ENCODE assay signal across 8 mouse cellular contexts in genomic region chr2:164784869-164785420, GRCm38 (mm10). TPM values are rescaled to one million over a fixed set of nuclear protein-coding genes. Genes with fewer than 3 reads are reported as not detected.
DNase-seq lines count a peak whose midpoint lies in the region; ATAC-seq and TF ChIP-seq lines count a peak whose summit lies in the region.

No protein-coding gene starts in this region.

- no peaks in the 10 kb centered on the region for H3K9me3 ChIP-seq in heart, embryonic 10.5 days
- no peaks in the 10 kb centered on the region for H3K9me3 ChIP-seq in ES-E14 (ENCODE audit: control insufficient read depth, insufficient read depth, low read depth, low read length)
- no peaks in the 10 kb centered on the region for H3K9me3 ChIP-seq in heart, postnatal 0 days (replicated peaks; ENCODE audit: control insufficient read depth, low read length)

- in situ Hi-C loops in ES-E14 (cut with MboI; ENCODE audit: low sequenced_read_pairs in 2 of 2, unreplicated experiment in 2 of 2): no loop called here

- DNase-seq in heart, embryonic 10.5 days (ENCODE audit: low spot score): peak; percentile 67
- DNase-seq in heart, postnatal 25 days (ENCODE audit: low spot score): no peak
- DNase-seq in ES-E14 (ENCODE audit: low read depth, low spot score): no peak
- no peak for DNase-seq in heart, postnatal 0 days (ENCODE audit: low spot score)
- DNase-seq in right cerebral cortex, postnatal 4 days: no peak
- no peak for DNase-seq in kidney, adult 8-10 months

- no peak overlapping the region for H3K9ac ChIP-seq in ES-E14 (ENCODE audit: insufficient read depth, low read depth, low read length, poor library complexity, severe bottlenecking)
- peak overlapping the region; percentile 77 for H3K9ac ChIP-seq in heart, postnatal 0 days (replicated peaks; ENCODE audit: low read depth, low read length)

- intact Hi-C loops in heart, postnatal 25 days (cut with DNase I): no loop called here

- peak overlapping the region; percentile 86 for H3K4me2 ChIP-seq in heart, postnatal 0 days (ENCODE audit: low read depth, low read length)

- peaks cover 31% of the 10 kb centered on the region for H3K4me1 ChIP-seq in heart, embryonic 10.5 days
- H3K4me1 ChIP-seq in ES-E14 (ENCODE audit: control insufficient read depth in 2 of 2, insufficient read depth in 2 of 2, low read length in 2 of 2, poor library complexity in 1 of 2): peaks cover 5 to 21% of the 10 kb centered on the region in 2 experiments
- H3K4me1 ChIP-seq in heart, postnatal 0 days (ENCODE audit: control insufficient read depth, insufficient read depth): peaks cover 20% of the 10 kb centered on the region

- H3K36me3 ChIP-seq in heart, embryonic 10.5 days: peaks cover 12% of the 10 kb centered on the region; the same call in 1 of the 2 replicates
- no peaks in the 10 kb centered on the region; the same call in 1 of the 2 replicates for H3K36me3 ChIP-seq in ES-E14 (ENCODE audit: control insufficient read depth, insufficient read depth, low read length, poor library complexity, severe bottlenecking)
- H3K36me3 ChIP-seq in heart, postnatal 0 days (replicated peaks; ENCODE audit: control insufficient read depth, insufficient read depth, low read length): peaks cover 9% of the 10 kb centered on the region; the same call in 1 of the 2 replicates

- WGBS in heart, embryonic 10.5 days: 15% methylated on average over 7 of the region's 7 CpGs
- WGBS in heart, postnatal 0 days: 6% methylated on average over 7 of the region's 7 CpGs

- no peaks in the 10 kb centered on the region for H3K27me3 ChIP-seq in heart, embryonic 10.5 days (ENCODE audit: insufficient read depth, poor library complexity, severe bottlenecking)
- no peaks in the 10 kb centered on the region for H3K27me3 ChIP-seq in heart, postnatal 0 days (ENCODE audit: control insufficient read depth, insufficient read depth, low read length)

- no peak for ATAC-seq in heart, postnatal 0 days (ENCODE audit: insufficient read depth, low read depth)
- ATAC-seq in megakaryocyte-erythroid progenitor cell, adult 5-6 weeks (replicated peaks; ENCODE audit: low FRiP score, low TSS enrichment, poor library complexity, severe bottlenecking): peak; percentile 48
- ATAC-seq in activated CD4-positive, CD25-positive, alpha-beta regulatory T cell, adult 4 months: no peak

- no peak for TF ChIP-seq CTCF in heart, postnatal 0 days (IDR thresholded peaks at IDR 0.05; ENCODE audit: low read depth)

- peak overlapping the region; percentile 82 for H3K4me3 ChIP-seq in heart, embryonic 10.5 days
- peak overlapping the region; percentile 74 to 90; a peak in 3 of 4 replicates for H3K4me3 ChIP-seq in ES-E14 (ENCODE audit: insufficient read depth in 1 of 2, low read depth in 1 of 2, low read length in 2 of 2, poor library complexity in 1 of 2, severe bottlenecking in 1 of 2)
- H3K4me3 ChIP-seq in heart, postnatal 0 days (ENCODE audit: low read depth, low read length): peak overlapping the region; percentile 76

- TF ChIP-seq EP300 in heart, postnatal 0 days (IDR thresholded peaks at IDR 0.05; ENCODE audit: low read depth): no peak

- peak overlapping the region; percentile 94 for H3K27ac ChIP-seq in heart, embryonic 10.5 days
- no peak overlapping the region for H3K27ac ChIP-seq in ES-E14 (ENCODE audit: insufficient read depth, low read depth, low read length, poor library complexity, severe bottlenecking)
- H3K27ac ChIP-seq in heart, postnatal 0 days (ENCODE audit: low read depth): peak overlapping the region; percentile 89

TF ChIP-seq in ES-E14, 5 proteins besides CTCF, POLR2A, EP300 and RAD21:
- TF ChIP-seq ZC3H11A (IDR thresholded peaks at IDR 0.05; ENCODE audit: borderline replicate concordance, low read depth, low read length): no peak
- TF ChIP-seq CHD2 (IDR thresholded peaks at IDR 0.05; ENCODE audit: low read depth, low read length): no peak
- no peak for TF ChIP-seq ZNF384 (IDR thresholded peaks at IDR 0.05; ENCODE audit: low read depth, low read length)
- no peak for TF ChIP-seq HCFC1 (IDR thresholded peaks at IDR 0.05; ENCODE audit: borderline replicate concordance, insufficient read depth, low read length)
- TF ChIP-seq MAFK (IDR thresholded peaks at IDR 0.05; ENCODE audit: insufficient read depth, low read depth, low read length): no peak
TF ChIP-seq in ES-E14: peak in this region for 0.

RNA-seq across cellular contexts. Expression of gene Snx21, which starts 0.7 kb away (rescaled TPM):
- 19.1 and 29.5 TPM in 2 replicates for polyA plus RNA-seq in heart, embryonic 10.5 days (2016; fragmentation: Nextera tagmentation; extraction: Ambion mirVana)
- total RNA-seq in heart, postnatal 25 days (2021): 10 to 100 TPM; 24.7 to 27.5 TPM
- total RNA-seq in ES-E14 (2012; rRNA removed): 5.5 and 7.0 TPM in 2 replicates
- total RNA-seq in heart, postnatal 0 days (2014; rRNA removed; ENCODE audit: low replicate concordance): 46.4 and 98.1 TPM in 2 replicates
- polyA plus RNA-seq in heart, postnatal 0 days (2015; fragmentation: Nextera tagmentation; extraction: Ambion mirVana): 29.8 and 30.8 TPM in 2 replicates
- 0.11 and 7.6 TPM in 2 replicates for total RNA-seq in megakaryocyte-erythroid progenitor cell, adult 5-6 weeks (2014; fragmentation: Nextera tagmentation)
- total RNA-seq in megakaryocyte-erythroid progenitor cell, adult 5-6 weeks (2017): 0.33 TPM in 1 of 2 replicates, not detected in the other
- polyA plus RNA-seq in activated CD4-positive, CD25-positive, alpha-beta regulatory T cell, adult 4 months (2017; shearing (Covaris generic)): 1 to 10 TPM; 5.0 to 5.1 TPM

RNA-seq across cellular contexts. Expression of gene Tnnc2, which starts 5.2 kb away (rescaled TPM):
- polyA plus RNA-seq in heart, embryonic 10.5 days (2016; fragmentation: Nextera tagmentation; extraction: Ambion mirVana): 0.67 TPM in 1 of 2 replicates, not detected in the other
- total RNA-seq in heart, postnatal 25 days (2021): not detected
- total RNA-seq in ES-E14 (2012; rRNA removed): 1.5 and 1.7 TPM in 2 replicates
- 4.9 and 5.0 TPM in 2 replicates for total RNA-seq in heart, postnatal 0 days (2014; rRNA removed; ENCODE audit: low replicate concordance)
- 0.18 and 0.25 TPM in 2 replicates for polyA plus RNA-seq in heart, postnatal 0 days (2015; fragmentation: Nextera tagmentation; extraction: Ambion mirVana)
- total RNA-seq in megakaryocyte-erythroid progenitor cell, adult 5-6 weeks (2014; fragmentation: Nextera tagmentation): not detected in 2 replicates
- not detected in 2 replicates for total RNA-seq in megakaryocyte-erythroid progenitor cell, adult 5-6 weeks (2017)
- polyA plus RNA-seq in activated CD4-positive, CD25-positive, alpha-beta regulatory T cell, adult 4 months (2017; shearing (Covaris generic)): not detected

RNA-seq across cellular contexts. Expression of gene Ube2c, which starts 15.2 kb away (rescaled TPM):
- polyA plus RNA-seq in heart, embryonic 10.5 days (2016; fragmentation: Nextera tagmentation; extraction: Ambion mirVana): 496 and 550 TPM in 2 replicates
- 1 to 10 TPM; 2.4 to 2.9 TPM for total RNA-seq in heart, postnatal 25 days (2021)
- 117 and 159 TPM in 2 replicates for total RNA-seq in ES-E14 (2012; rRNA removed)
- 175 and 320 TPM in 2 replicates for total RNA-seq in heart, postnatal 0 days (2014; rRNA removed; ENCODE audit: low replicate concordance)
- 116 and 117 TPM in 2 replicates for polyA plus RNA-seq in heart, postnatal 0 days (2015; fragmentation: Nextera tagmentation; extraction: Ambion mirVana)
- 194 and 207 TPM in 2 replicates for total RNA-seq in megakaryocyte-erythroid progenitor cell, adult 5-6 weeks (2014; fragmentation: Nextera tagmentation)
- total RNA-seq in megakaryocyte-erythroid progenitor cell, adult 5-6 weeks (2017): 90.6 and 159 TPM in 2 replicates
- polyA plus RNA-seq in activated CD4-positive, CD25-positive, alpha-beta regulatory T cell, adult 4 months (2017; shearing (Covaris generic)): 10 to 100 TPM; 46.3 to 68.1 TPM

RNA-seq across cellular contexts. Expression of gene Acot8, which starts 19.7 kb away (rescaled TPM):
- 17.8 and 21.5 TPM in 2 replicates for polyA plus RNA-seq in heart, embryonic 10.5 days (2016; fragmentation: Nextera tagmentation; extraction: Ambion mirVana)
- total RNA-seq in heart, postnatal 25 days (2021): 10 to 100 TPM; 10.7 to 12.2 TPM
- total RNA-seq in ES-E14 (2012; rRNA removed): 46.4 and 54.7 TPM in 2 replicates
- 10.6 and 28.9 TPM in 2 replicates for total RNA-seq in heart, postnatal 0 days (2014; rRNA removed; ENCODE audit: low replicate concordance)
- polyA plus RNA-seq in heart, postnatal 0 days (2015; fragmentation: Nextera tagmentation; extraction: Ambion mirVana): 11.4 and 14.1 TPM in 2 replicates
- total RNA-seq in megakaryocyte-erythroid progenitor cell, adult 5-6 weeks (2014; fragmentation: Nextera tagmentation): 15.5 and 26.4 TPM in 2 replicates
- total RNA-seq in megakaryocyte-erythroid progenitor cell, adult 5-6 weeks (2017): 10.1 and 17.6 TPM in 2 replicates
- 10 to 100 TPM; 35.1 to 49.1 TPM for polyA plus RNA-seq in activated CD4-positive, CD25-positive, alpha-beta regulatory T cell, adult 4 months (2017; shearing (Covaris generic))

RNA-seq across cellular contexts. Expression of gene Zswim3, which starts 20.0 kb away (rescaled TPM):
- 7.7 and 9.7 TPM in 2 replicates for polyA plus RNA-seq in heart, embryonic 10.5 days (2016; fragmentation: Nextera tagmentation; extraction: Ambion mirVana)
- total RNA-seq in heart, postnatal 25 days (2021): 1 to 10 TPM; 2.5 to 3.1 TPM
- 6.4 and 7.0 TPM in 2 replicates for total RNA-seq in ES-E14 (2012; rRNA removed)
- total RNA-seq in heart, postnatal 0 days (2014; rRNA removed; ENCODE audit: low replicate concordance): 0.93 and 2.8 TPM in 2 replicates
- 3.3 and 3.4 TPM in 2 replicates for polyA plus RNA-seq in heart, postnatal 0 days (2015; fragmentation: Nextera tagmentation; extraction: Ambion mirVana)
- total RNA-seq in megakaryocyte-erythroid progenitor cell, adult 5-6 weeks (2014; fragmentation: Nextera tagmentation): 6.8 and 6.9 TPM in 2 replicates
- total RNA-seq in megakaryocyte-erythroid progenitor cell, adult 5-6 weeks (2017): 1.8 and 4.4 TPM in 2 replicates
- polyA plus RNA-seq in activated CD4-positive, CD25-positive, alpha-beta regulatory T cell, adult 4 months (2017; shearing (Covaris generic)): 1 to 10 TPM; 3.8 to 5.4 TPM

Comparison
In these comparisons a context has a peak if more than half of its experiments do, and no peak if none do; other contexts are left out.
1. RNA of gene Ube2c, which starts 15.2 kb away (total RNA-seq): 90.6 to 207 TPM in megakaryocyte-erythroid progenitor cell, adult 5-6 weeks, 175 to 320 TPM in heart, postnatal 0 days and 117 to 159 TPM in ES-E14; 2.4 to 2.9 TPM in heart, postnatal 25 days; every median in the first group is over 10 times any median in the second.
2. Peak in every context shown above with its lines, with median percentiles within 50 percentile points of each other: H3K4me3 ChIP-seq.